Mouse (Mus musculus): ENCODE results near the gene Itprid1.

The Itprid1 gene

GRCm38 (mm10) chr6:55880886-55881285 lies 44.2 kb downstream of the Itprid1 start:
- in situ Hi-C loops (cut with MboI; ENCODE audit: unreplicated experiment in 2 of 2) = no loop called here

DNA sequence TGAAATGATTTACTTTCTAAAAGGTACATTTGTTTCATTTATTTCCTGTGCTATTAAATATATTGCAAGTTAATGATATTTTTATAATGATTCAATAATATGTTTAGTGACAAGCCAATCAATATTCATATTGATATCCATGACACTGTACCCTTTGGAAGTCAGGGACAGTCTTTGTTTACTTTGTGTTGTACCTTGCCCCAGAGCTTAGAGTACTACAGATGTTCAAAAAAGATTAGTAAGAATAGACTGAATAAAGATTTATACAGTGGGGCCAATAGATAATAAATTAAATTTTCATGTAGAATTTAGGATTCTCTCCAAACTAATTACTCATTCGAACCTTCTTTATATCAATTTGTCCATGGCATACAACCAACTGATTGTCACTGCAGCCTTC lies 50.9 kb downstream of the Itprid1 start:
- in situ Hi-C loops (cut with MboI; ENCODE audit: unreplicated experiment in 2 of 2) = no loop called here

- in situ Hi-C loops (cut with MboI; ENCODE audit: unreplicated experiment in 2 of 2) = no loop called here
Measured at GRCm38 (mm10) chr6:55901568-55902328, 65.1 kb downstream of the Itprid1 start.

- in situ Hi-C loops (cut with MboI; ENCODE audit: unreplicated experiment in 2 of 2) = no loop called here
Measured at GRCm38 (mm10) chr6:55902329-55902605, 65.6 kb downstream of the Itprid1 start.

DNA sequence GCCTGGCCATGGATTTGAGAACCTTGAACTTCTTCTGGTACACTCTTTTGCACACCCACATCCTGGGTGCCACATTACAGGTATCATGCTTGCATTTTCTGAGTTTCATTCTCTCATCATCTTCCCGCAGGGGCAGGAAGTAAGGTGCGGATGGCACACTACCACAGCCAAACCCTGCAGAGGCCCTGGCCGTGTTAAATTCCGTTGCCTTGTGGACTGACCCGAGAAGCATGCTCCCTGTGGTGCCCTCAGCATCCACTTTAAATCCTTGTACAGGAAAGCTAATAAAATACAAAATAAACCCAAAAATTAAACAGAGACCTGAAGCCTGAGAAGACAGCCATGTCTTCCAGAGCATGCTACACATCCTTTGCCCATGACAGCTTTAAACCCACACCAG lies 82.5 kb downstream of the Itprid1 start:
- in situ Hi-C loops (cut with MboI; ENCODE audit: unreplicated experiment in 2 of 2) = no loop called here

DNA sequence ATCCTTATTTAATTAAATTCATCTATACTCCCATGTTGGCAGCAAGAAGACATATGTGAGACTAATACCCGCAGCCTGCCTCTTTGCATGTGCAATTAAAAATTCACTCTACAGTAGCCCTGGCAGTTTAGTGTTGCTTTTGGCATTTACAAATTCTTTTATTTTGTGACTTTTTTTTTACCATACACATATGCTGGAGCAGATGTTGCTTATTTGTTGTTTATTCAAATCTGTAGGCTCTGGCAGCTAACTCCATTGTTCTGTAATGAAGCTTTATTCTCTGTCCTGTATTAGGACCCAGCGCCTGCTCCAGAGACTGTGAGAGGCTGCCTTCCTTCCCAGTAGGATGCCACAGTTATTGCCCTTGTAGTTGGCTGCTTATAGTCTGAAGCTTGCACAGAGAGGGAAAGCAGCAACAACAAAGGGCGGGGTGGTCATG lies 83.6 kb downstream of the Itprid1 start:
- in situ Hi-C loops (cut with MboI; ENCODE audit: unreplicated experiment in 2 of 2) = no loop called here

DNA sequence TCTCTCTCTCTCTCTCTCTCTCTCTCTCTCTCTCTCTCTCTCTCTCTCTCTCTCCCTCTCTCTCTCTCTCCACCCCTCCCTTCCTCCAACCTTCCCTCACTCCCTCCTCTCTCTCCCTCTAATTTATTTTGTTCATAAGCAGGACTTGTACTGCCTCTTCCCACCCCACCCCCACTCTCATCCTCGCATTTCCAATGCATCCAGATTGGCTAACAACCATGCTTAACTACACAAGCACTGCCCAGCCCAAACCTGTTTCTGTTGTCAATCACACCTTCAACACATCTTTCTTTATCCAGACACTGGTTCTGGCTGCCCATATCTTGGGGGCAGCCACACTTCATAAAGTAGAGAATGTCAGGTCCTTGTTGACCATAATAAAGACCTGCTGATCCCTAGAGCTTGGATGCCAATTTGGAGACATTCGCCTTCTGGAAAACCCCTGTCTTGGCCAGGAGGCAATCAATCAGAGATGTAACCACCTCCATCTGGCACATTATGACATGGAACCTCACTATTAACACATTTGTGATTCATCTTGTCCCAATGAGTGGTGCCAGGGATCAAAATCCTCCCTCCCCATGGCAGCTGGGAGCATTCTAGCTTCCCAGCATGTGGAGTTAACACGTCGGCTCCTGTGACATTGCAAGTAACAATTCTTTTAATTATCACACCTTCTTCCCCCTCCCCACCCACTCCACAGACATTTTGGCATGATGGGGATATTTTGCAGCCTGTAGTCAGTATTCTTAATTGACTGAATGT lies 84.4 kb downstream of the Itprid1 start:
- in situ Hi-C loops (cut with MboI; ENCODE audit: unreplicated experiment in 2 of 2) = no loop called here

- in situ Hi-C loops (cut with MboI; ENCODE audit: unreplicated experiment in 2 of 2) = no loop called here
Measured at GRCm38 (mm10) chr6:55944709-55945108, 108.0 kb downstream of the Itprid1 start.

DNA sequence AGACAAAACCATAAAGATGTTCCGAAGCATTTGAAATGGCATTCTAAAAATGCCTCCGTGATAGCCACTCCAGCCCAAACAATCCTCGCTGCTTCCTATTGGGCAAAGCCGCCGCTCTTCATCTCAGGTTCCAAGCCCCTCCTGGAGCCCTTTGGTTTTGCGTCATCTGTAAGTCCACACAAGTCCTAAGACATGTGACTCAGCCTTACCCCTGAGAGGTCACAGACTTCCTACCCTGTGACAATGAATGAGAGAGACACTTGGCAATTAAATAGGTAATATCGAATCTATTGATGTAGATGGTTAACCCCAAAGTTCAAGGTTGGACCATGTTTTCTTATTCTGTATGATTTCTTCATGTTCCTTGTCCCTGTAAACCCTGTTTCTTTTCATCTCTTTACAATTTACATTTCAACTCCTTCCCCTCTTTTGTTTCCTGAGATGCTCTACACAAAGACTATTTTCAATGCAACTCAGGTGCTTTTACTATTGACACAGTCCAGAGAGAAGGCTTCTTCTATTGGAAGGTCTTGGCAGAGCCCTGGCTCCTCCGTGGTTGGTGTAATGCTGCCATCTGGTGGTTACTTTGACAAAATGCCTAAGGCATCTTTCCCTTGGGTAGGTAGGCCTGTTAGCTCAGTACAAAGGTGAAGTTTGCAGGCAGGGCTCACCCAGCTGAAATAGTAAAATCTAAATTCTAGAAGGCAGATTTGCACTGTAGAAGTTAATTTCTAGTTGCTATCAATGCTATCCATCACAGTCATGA lies 113.8 kb downstream of the Itprid1 start:
- in situ Hi-C loops (cut with MboI; ENCODE audit: unreplicated experiment in 2 of 2) = no loop called here

- in situ Hi-C loops (cut with MboI; ENCODE audit: unreplicated experiment in 2 of 2) = no loop called here
Measured at GRCm38 (mm10) chr6:55972998-55973397, 136.3 kb downstream of the Itprid1 start.

DNA sequence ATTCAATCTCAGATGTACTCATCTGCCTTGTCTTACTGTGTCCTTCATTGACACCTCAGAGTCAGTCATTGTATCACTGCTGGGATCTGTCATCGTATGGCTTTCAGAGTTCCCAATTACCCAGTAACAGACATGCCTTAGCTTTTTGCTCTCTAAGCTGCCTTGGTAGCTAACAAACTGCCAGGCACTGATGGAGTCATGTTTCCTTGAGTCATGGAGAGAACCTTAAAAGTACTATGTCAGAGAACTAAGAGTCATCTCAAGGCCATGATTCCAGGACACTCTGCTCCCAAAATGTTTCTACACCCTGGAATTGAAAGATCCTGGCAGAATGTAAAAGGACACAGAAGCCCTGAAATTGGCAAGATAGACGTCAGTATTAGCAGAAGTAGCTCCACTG lies 143.1 kb downstream of the Itprid1 start:
- in situ Hi-C loops (cut with MboI; ENCODE audit: unreplicated experiment in 2 of 2) = no loop called here

GRCm38 (mm10) chr6:56008711-56009110 lies 172.0 kb downstream of the Itprid1 start:
- in situ Hi-C loops (cut with MboI; ENCODE audit: unreplicated experiment in 2 of 2) = no loop called here

DNA sequence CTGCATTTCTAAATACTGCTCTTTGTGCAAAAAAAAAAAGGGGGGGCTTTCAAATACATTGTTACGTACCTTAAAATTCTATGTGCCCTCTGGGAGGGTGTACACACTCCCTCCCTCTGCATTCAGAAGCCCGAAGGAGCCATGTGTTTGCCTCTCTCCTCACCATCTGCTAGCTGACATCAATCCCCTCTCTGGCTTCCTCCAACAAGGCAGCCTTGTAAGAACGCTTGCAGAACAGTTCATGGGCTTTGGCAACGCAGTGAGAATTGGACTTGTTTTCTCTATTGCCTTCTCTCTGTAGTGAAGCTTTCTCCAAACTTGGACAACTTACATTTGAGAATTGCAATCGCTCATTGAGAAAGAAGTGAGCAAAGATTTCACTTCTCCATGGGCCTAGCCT lies 175.7 kb downstream of the Itprid1 start:
- in situ Hi-C loops (cut with MboI; ENCODE audit: unreplicated experiment in 2 of 2) = no loop called here

DNA sequence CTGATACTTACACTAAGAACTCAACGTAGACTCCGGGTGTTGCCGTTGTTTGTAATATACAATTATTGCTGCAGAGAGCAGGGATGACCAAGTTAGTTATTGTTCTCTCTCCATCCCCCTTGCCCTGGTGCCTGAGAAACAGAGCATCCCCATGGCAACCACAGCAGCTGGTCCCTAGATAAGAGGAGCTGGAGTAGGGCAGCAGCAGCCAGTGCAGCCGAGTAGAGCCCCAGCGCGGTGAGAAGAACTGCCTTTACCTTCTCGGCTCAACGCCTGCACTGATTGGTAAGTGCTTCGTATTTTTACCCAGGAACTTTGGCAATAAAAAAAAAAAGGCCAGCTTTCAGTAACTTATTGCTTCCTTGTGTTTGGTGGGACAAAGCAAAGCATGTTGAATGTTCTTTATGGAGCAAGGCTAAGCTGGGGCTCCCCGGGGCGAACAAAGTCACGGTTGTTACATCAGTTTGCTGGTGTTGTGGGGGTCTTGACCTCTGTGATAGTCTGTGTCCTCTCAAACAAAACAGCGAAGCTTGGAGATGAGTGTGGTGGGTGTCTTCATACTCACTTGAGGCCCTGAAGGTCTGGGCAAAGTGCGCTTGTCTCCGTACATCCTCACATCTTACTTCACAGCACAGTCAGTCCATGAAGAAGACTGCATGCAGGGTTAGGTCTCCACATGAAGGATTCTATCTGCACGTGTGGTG lies 180.7 kb downstream of the Itprid1 start, which contains the start of gene Ppp1r17:
Ppp1r17 (plus strand) TSS at position 207 of the 704 bp plus-strand sequence.
- in situ Hi-C loops (cut with MboI; ENCODE audit: unreplicated experiment in 2 of 2) = no loop called here

- in situ Hi-C loops (cut with MboI; ENCODE audit: unreplicated experiment in 2 of 2) = no loop called here
Measured at GRCm38 (mm10) chr6:56019632-56020031, 182.9 kb downstream of the Itprid1 start.

DNA sequence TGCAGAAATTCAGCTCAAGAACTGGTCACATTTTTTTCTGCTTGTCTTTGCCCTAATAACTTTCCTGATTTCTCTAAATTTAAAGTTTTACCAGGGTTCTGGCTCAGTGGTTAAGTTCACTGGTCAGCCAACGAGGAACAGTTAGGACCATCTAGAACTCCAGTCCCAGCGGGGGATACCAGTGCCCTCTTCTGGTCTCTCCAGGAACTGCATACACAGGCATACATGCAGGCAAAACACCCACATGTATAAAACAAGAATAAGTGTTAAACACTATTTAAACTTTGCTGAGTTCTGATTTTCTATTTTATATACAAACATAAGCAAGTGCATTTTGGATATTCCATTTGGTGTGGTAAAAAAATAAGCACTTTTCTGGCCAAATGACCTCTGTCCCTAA lies 188.8 kb downstream of the Itprid1 start:
- in situ Hi-C loops (cut with MboI; ENCODE audit: unreplicated experiment in 2 of 2) = no loop called here

- in situ Hi-C loops (cut with MboI; ENCODE audit: unreplicated experiment in 2 of 2) = no loop called here
Measured at GRCm38 (mm10) chr6:56027318-56027717, 190.6 kb downstream of the Itprid1 start.

DNA sequence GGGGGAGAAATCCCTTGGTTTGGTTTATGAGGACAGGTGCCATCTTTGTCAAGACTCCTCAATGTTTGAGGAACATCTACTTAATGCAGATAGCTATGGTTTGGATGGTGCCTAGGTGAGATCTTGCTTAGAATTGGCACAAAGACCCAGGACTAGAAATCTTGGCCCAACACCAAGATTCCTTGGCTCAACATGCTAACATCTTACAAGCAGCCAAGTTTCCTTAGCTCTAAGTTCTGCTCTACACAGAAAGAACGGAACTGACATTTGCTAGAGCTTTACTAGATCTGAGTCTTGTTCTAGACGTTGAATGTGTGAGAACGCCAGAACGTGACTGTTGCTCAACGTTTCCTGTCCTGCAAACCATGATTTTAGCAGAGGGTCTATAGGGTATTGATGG lies 191.3 kb downstream of the Itprid1 start:
- in situ Hi-C loops (cut with MboI; ENCODE audit: unreplicated experiment in 2 of 2) = no loop called here
